Mouse (Mus musculus): ENCODE data around the gene Dapk1. TPM values are rescaled to one million over a fixed set of nuclear protein-coding genes. Genes with fewer than 3 reads are reported as not detected.

Gene Dapk1
- 33.2 and 39.4 TPM in 2 replicates for polyA plus RNA-seq (2015; fragmentation: Nextera tagmentation; extraction: Ambion mirVana)

DNA sequence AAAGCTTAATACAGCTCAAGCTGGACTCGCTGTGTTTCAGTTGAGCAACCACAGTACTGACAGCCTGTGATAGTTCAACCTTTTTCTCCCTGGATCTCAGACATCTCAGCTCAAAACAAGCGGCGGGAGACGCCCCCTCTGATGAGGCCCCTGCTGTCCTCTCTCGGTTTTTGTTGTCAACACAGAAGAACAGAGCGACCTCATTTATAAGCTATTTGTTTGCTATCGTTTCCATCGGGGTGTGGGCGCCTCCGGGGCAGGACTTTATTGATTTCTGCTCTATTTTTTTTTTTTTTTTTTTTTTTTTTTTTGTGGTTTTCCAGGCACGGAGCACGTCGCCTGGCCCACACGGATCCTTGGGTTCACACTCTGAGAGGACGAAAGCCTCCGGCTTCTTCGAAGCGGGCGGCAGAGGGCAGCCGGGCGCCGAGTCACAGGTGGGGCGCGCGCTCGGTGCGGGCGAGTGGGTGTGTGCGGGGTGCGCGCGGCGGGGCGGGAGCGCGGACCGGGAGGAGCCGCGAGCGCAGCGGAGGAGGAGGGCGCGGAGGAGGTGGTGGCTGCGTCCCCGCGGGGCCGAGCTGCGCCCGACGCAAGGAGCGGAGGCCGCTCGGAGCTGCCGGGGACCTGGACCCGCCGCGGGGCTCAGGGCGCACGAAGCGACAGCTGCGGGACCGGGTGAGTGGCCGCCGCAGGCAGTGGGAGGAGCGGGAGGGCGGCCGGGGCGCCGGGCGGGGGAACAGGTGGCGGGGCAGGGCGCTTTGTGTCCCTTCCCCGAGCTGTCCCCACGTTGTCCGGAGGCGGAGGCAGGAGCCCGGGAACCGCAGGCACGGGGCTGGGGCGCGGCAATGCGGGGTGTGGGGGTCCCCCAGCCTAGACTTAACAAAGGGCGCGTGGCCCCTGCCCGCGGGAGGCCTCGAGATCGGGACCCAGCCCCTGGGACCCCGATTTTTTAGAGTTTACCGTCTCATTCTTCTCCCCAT, at the start of gene Dapk1:
Dapk1 (plus strand) TSS at position 512 of the 980 bp plus-strand sequence.
- peak within 1 kb of the TSS; percentile 92 for H3K4me3 ChIP-seq (ENCODE audit: low read length)
- WGBS, result under 1% methylated on average over 71 of the region's 90 CpGs

DNA sequence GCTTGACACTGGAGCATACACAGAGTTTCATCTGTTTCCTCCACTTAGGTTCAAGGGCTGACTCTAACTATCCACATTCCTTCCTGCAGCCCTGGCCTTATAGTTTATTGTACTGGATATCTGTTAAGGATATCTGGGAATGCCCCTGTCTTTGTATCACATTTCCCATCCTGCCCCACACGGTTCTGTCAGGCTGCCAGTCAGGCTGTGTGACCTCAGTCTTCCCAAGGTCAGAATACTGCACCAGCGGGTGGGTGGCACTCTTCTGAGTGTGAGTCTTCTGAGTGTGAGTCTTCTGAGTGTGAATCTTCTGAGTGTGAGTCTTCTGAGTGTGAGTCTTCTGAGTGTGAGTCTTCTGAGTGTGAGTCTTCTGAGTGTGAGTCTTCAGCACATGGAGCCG, 48.4 kb upstream of the Dapk1 start:
- Histone ChIP-seq H3K9ac (ENCODE audit: low read depth, low read length) (no peak overlapping the region), H3K4me3 (ENCODE audit: low read length) (no peak overlapping the region), H3K27me3 (replicated peaks; ENCODE audit: control insufficient read depth, insufficient read depth, low read length) (no peaks in the 10 kb centered on the region), H3K9me3 (ENCODE audit: control insufficient read depth, low read length) (no peaks in the 10 kb centered on the region), H3K27ac (ENCODE audit: low read depth, low read length) (no peak overlapping the region), H3K36me3 (ENCODE audit: control insufficient read depth, insufficient read depth, low read length) (no peaks in the 10 kb centered on the region), H3K4me2 (ENCODE audit: low read length) (no peak overlapping the region), H3K4me1 (ENCODE audit: control insufficient read depth, insufficient read depth, low read depth, low read length) (no peaks in the 10 kb centered on the region)
- no peak for ATAC-seq
- WGBS, result 66% methylated on average over 3 of the region's 3 CpGs

More for the DNA sequence above, at the start of gene Dapk1:
- ATAC-seq, result peak; percentile 89
- H3K36me3 ChIP-seq (ENCODE audit: control insufficient read depth, insufficient read depth, low read length), result 0 out of 2 replicates have a peak, but pooled peaks cover 2% of the 10 kb centered on the region
- H3K9me3 ChIP-seq (ENCODE audit: control insufficient read depth, low read length), result no peaks in the 10 kb centered on the region
- H3K4me2 ChIP-seq (ENCODE audit: low read length), result peak within 1 kb of the TSS; percentile 67
- peak within 1 kb of the TSS; percentile 96 for H3K9ac ChIP-seq (ENCODE audit: low read depth, low read length)
- H3K27ac ChIP-seq (ENCODE audit: low read depth, low read length), result peak within 1 kb of the TSS; percentile 97
- H3K4me1 ChIP-seq (ENCODE audit: control insufficient read depth, insufficient read depth, low read depth, low read length), result peaks cover 11% of the 10 kb centered on the region
- no peaks in the 10 kb centered on the region for H3K27me3 ChIP-seq (replicated peaks; ENCODE audit: control insufficient read depth, insufficient read depth, low read length)

DNA sequence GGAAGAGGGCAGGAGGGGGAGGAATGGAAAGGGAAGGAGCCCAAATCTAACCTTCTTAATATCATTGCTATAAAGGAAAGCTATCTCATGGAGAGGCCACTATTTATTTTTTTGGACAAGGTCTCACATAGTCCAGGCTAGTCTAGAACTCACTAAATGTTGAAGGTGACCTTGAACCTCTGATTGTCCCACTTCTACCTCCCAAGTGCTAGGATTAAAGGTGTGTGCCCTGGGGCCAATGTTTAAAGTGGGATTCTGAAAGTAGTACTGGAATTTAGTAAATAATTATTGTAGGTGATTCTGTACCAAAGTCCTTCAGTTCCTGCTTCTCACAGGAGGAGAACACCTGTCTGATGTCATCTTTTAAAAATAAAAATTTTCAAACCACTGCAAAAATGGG, 45.3 kb upstream of the Dapk1 start:
- H3K9me3 ChIP-seq (ENCODE audit: control insufficient read depth, low read length), result no peaks in the 10 kb centered on the region
- ATAC-seq, result no peak
- no peak overlapping the region for H3K9ac ChIP-seq (ENCODE audit: low read depth, low read length)
- H3K27me3 ChIP-seq (replicated peaks; ENCODE audit: control insufficient read depth, insufficient read depth, low read length), result no peaks in the 10 kb centered on the region
- H3K36me3 ChIP-seq (ENCODE audit: control insufficient read depth, insufficient read depth, low read length), result no peaks in the 10 kb centered on the region
- H3K4me3 ChIP-seq (ENCODE audit: low read length), result no peak overlapping the region
- no peak overlapping the region for H3K27ac ChIP-seq (ENCODE audit: low read depth, low read length)
- no peak overlapping the region for H3K4me2 ChIP-seq (ENCODE audit: low read length)
- no peaks in the 10 kb centered on the region for H3K4me1 ChIP-seq (ENCODE audit: control insufficient read depth, insufficient read depth, low read depth, low read length)

DNA sequence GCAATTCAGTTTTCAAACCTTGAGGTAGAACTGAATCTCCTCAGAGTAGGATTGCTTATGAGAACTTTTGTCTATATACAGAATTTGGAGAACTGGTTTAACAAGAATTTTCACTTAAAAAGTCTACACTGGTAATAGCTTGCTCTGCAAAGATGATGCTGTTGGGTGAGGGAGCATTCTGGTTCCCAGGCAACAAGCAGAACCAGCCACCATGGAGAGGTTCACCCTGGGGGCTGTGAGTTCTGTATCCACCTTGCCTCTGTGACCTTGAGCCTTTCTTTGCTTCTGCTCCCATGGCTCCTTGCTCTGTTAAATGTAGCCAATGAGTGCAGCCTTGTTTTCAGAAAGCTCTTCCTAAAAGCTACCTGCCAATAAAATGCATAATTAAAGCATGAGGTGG, 44.8 kb upstream of the Dapk1 start:
- no peak overlapping the region for H3K4me3 ChIP-seq (ENCODE audit: low read length)
- H3K27ac ChIP-seq (ENCODE audit: low read depth, low read length), result no peak overlapping the region
- H3K4me1 ChIP-seq (ENCODE audit: control insufficient read depth, insufficient read depth, low read depth, low read length), result no peaks in the 10 kb centered on the region
- ATAC-seq, result no peak
- no peak overlapping the region for H3K4me2 ChIP-seq (ENCODE audit: low read length)
- H3K27me3 ChIP-seq (replicated peaks; ENCODE audit: control insufficient read depth, insufficient read depth, low read length), result no peaks in the 10 kb centered on the region
- H3K36me3 ChIP-seq (ENCODE audit: control insufficient read depth, insufficient read depth, low read length), result no peaks in the 10 kb centered on the region
- H3K9ac ChIP-seq (ENCODE audit: low read depth, low read length), result no peak overlapping the region
- H3K9me3 ChIP-seq (ENCODE audit: control insufficient read depth, low read length), result no peaks in the 10 kb centered on the region

DNA sequence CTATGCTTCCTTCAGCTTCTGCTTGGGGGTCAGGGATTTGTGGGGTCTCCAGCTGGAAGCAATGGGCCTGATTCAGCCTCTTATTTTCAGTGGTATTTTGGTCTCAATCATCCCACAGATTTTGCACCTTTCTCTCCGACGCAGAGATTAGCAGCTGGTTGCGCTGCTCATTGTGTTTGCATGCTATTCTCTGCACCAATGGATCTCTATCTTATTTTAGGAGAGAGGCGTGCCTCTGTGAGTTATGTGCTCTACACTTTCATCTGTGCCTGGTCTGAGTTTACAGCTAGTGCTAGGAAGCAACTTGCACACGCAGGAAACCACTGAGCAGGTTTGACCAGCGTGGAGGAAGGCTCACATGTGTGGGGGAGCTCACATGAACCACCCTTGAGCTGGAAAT, 37.4 kb upstream of the Dapk1 start:
- 80% methylated on average over 6 of the region's 6 CpGs for WGBS
- H3K36me3 ChIP-seq (ENCODE audit: control insufficient read depth, insufficient read depth, low read length), result no peaks in the 10 kb centered on the region
- H3K27ac ChIP-seq (ENCODE audit: low read depth, low read length), result no peak overlapping the region
- H3K9ac ChIP-seq (ENCODE audit: low read depth, low read length), result no peak overlapping the region
- no peaks in the 10 kb centered on the region for H3K27me3 ChIP-seq (replicated peaks; ENCODE audit: control insufficient read depth, insufficient read depth, low read length)
- no peaks in the 10 kb centered on the region for H3K4me1 ChIP-seq (ENCODE audit: control insufficient read depth, insufficient read depth, low read depth, low read length)
- no peak overlapping the region for H3K4me3 ChIP-seq (ENCODE audit: low read length)
- H3K4me2 ChIP-seq (ENCODE audit: low read length), result no peak overlapping the region
- ATAC-seq, result no peak
- no peaks in the 10 kb centered on the region for H3K9me3 ChIP-seq (ENCODE audit: control insufficient read depth, low read length)

DNA sequence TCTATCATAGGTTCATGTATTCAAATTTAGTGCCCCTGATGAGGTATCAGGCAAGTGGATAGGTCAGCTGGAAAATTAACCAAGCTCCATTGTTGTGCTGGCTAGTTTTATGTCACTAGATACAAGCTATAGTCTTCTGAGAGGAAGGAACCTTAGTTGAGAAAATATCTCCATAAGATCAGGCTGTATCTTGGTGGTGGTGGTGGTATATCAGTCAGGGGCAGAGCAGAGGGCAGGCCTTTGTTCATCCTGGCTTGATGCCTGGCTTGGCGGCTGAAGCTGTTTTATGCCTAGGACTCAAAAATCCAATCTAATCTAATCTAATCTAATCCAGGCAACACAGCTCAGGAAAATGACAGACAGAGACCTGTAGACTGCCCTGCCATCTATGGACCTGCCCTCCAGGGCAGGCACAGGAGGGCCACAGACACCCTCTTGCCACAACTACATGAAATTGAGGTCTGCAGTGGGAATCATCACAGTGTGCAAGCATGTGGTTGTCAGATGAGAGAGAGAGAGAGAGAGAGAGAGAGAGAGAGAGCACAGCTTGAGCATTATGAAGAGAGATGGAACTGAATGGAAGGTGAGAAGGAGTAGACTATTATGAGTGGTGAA, 32.7 kb upstream of the Dapk1 start:
- Histone ChIP-seq H3K9ac (ENCODE audit: low read depth, low read length) (no peak overlapping the region), H3K4me3 (ENCODE audit: low read length) (no peak overlapping the region), H3K9me3 (ENCODE audit: control insufficient read depth, low read length) (no peaks in the 10 kb centered on the region), H3K4me2 (ENCODE audit: low read length) (no peak overlapping the region), H3K27ac (ENCODE audit: low read depth, low read length) (no peak overlapping the region), H3K36me3 (ENCODE audit: control insufficient read depth, insufficient read depth, low read length) (no peaks in the 10 kb centered on the region), H3K4me1 (ENCODE audit: control insufficient read depth, insufficient read depth, low read depth, low read length) (no peaks in the 10 kb centered on the region), H3K27me3 (replicated peaks; ENCODE audit: control insufficient read depth, insufficient read depth, low read length) (no peaks in the 10 kb centered on the region)
- WGBS, result 94% methylated on average over 1 of the region's 1 CpGs
- ATAC-seq, result no peak

DNA sequence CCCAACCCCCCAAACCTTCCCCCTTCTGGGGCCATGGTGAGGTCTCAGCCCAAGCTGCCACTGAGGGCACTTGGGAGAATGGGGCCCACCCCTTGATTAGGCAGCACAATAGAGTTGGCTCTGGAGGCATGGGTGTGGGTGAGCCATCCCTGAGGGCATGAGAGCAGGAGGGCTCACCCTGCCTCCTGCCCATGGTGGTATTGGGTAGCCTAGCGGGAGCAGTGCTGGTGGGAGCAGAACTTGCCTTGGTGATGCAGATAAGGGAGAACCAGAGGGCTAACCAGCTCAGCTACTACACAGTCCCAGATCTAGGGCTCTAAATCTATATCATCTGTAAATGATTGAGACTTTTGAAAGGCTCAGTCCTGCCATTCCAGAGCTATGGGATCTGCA, 32.2 kb upstream of the Dapk1 start:
- no peak for ATAC-seq
- Histone ChIP-seq H3K36me3 (ENCODE audit: control insufficient read depth, insufficient read depth, low read length) (no peaks in the 10 kb centered on the region), H3K27me3 (replicated peaks; ENCODE audit: control insufficient read depth, insufficient read depth, low read length) (no peaks in the 10 kb centered on the region), H3K9me3 (ENCODE audit: control insufficient read depth, low read length) (no peaks in the 10 kb centered on the region), H3K9ac (ENCODE audit: low read depth, low read length) (no peak overlapping the region), H3K4me1 (ENCODE audit: control insufficient read depth, insufficient read depth, low read depth, low read length) (no peaks in the 10 kb centered on the region), H3K4me3 (ENCODE audit: low read length) (no peak overlapping the region), H3K4me2 (ENCODE audit: low read length) (no peak overlapping the region), H3K27ac (ENCODE audit: low read depth, low read length) (no peak overlapping the region)
- WGBS, result 100% methylated on average over 1 of the region's 1 CpGs

DNA sequence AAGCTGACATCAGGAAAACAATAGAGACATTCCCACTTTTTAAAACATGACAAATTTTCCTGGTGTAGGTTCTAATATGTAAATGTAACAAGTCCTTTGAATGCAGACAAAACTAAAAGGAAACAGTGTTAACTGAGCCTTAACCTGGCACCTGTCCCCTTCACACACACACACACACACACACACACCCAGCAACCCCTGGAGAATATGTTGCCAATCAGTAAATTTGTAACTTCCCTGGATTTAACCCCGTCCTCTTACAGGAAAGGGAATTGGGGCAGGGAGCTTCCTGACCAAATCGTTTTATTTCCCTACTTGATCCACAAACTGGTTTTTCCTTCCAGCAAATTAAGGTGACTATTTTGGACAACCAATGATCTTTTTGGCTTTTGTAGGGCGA, 28.2 kb upstream of the Dapk1 start:
- Histone ChIP-seq H3K36me3 (ENCODE audit: control insufficient read depth, insufficient read depth, low read length) (no peaks in the 10 kb centered on the region), H3K4me1 (ENCODE audit: control insufficient read depth, insufficient read depth, low read depth, low read length) (no peaks in the 10 kb centered on the region), H3K4me2 (ENCODE audit: low read length) (no peak overlapping the region), H3K9me3 (ENCODE audit: control insufficient read depth, low read length) (no peaks in the 10 kb centered on the region), H3K4me3 (ENCODE audit: low read length) (no peak overlapping the region), H3K27ac (ENCODE audit: low read depth, low read length) (no peak overlapping the region), H3K27me3 (replicated peaks; ENCODE audit: control insufficient read depth, insufficient read depth, low read length) (no peaks in the 10 kb centered on the region), H3K9ac (ENCODE audit: low read depth, low read length) (no peak overlapping the region)
- ATAC-seq, result no peak
- 80% methylated on average over 3 of the region's 3 CpGs for whole genome bisulfite sequencing

DNA sequence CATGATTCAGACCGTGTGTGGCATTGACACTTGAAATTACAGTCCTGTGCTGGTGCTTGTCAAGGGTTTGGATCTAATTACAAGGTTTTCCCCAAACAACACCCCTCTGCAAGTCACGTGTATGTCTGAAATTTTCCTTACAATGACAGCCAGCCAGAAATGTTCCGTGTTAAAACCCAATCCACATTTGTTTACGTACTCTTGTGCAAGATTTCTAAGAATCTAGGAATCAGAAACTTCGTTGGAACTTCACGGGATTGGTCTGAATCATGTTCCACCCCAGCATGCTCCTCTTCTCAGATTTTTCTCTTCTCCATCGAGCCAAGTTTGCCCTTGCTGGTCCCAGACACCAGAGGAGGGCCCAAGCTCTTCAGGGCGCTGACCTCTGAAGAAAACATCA, 27.8 kb upstream of the Dapk1 start:
- Histone ChIP-seq H3K4me3 (ENCODE audit: low read length) (no peak overlapping the region), H3K4me2 (ENCODE audit: low read length) (no peak overlapping the region), H3K36me3 (ENCODE audit: control insufficient read depth, insufficient read depth, low read length) (no peaks in the 10 kb centered on the region), H3K27me3 (replicated peaks; ENCODE audit: control insufficient read depth, insufficient read depth, low read length) (no peaks in the 10 kb centered on the region), H3K9me3 (ENCODE audit: control insufficient read depth, low read length) (no peaks in the 10 kb centered on the region), H3K4me1 (ENCODE audit: control insufficient read depth, insufficient read depth, low read depth, low read length) (no peaks in the 10 kb centered on the region), H3K9ac (ENCODE audit: low read depth, low read length) (no peak overlapping the region), H3K27ac (ENCODE audit: low read depth, low read length) (no peak overlapping the region)
- no peak for ATAC-seq
- WGBS, result 83% methylated on average over 8 of the region's 8 CpGs
